10 mouse cellular contexts compared by ENCODE assay signal in genomic region chr2:44165789-44166188, GRCm38 (mm10).
DNase-seq lines count a peak whose midpoint lies in the region; ATAC-seq lines count a peak whose summit lies in the region.
"Had no signal": no experiment of that assay in that cellular context is flagged by ENCODE, and none has a peak within 500 bp of the region (broad histone marks: within the 10 kb centered on the region; RNA-seq: fewer than 3 reads in every experiment).

No protein-coding gene starts in this region.

- no peaks in the 10 kb centered on the region for H3K4me1 ChIP-seq in heart, embryonic 10.5 days
- no peaks in the 10 kb centered on the region for H3K4me1 ChIP-seq in liver, embryonic 11.5 days (replicated peaks; ENCODE audit: control insufficient read depth, insufficient read depth, low read length)

- H3K27me3 ChIP-seq in heart, embryonic 10.5 days (ENCODE audit: insufficient read depth, poor library complexity, severe bottlenecking): no peaks in the 10 kb centered on the region
- no peaks in the 10 kb centered on the region for H3K27me3 ChIP-seq in liver, embryonic 11.5 days (replicated peaks; ENCODE audit: control insufficient read depth, insufficient read depth, low read length)

- no peaks in the 10 kb centered on the region for H3K36me3 ChIP-seq in heart, embryonic 10.5 days
- no peaks in the 10 kb centered on the region for H3K36me3 ChIP-seq in liver, embryonic 11.5 days (ENCODE audit: control insufficient read depth, insufficient read depth, low read length)

- ATAC-seq in common myeloid progenitor, adult 5-6 weeks (replicated peaks; ENCODE audit: low read depth, poor library complexity, severe bottlenecking): 0 out of 2 replicates have a peak, but pooled peaks have one; percentile 42
- ATAC-seq in inflammation-experienced regulatory T-cells, adult 6 months: peak; percentile 25
- no peak for ATAC-seq in liver, embryonic 11.5 days (replicated peaks; ENCODE audit: low FRiP score)
- ATAC-seq: hindbrain, postnatal 0 days had no signal

- H3K9ac ChIP-seq in liver, embryonic 11.5 days (ENCODE audit: low read depth, low read length): no peak overlapping the region
- H3K9ac ChIP-seq: liver, embryonic 14.5 days had no signal

- no peaks in the 10 kb centered on the region for H3K9me3 ChIP-seq in heart, embryonic 10.5 days
- no peaks in the 10 kb centered on the region for H3K9me3 ChIP-seq in liver, embryonic 11.5 days (ENCODE audit: control insufficient read depth, low read length)

- no peak overlapping the region for H3K4me3 ChIP-seq in heart, embryonic 10.5 days
- no peak overlapping the region for H3K4me3 ChIP-seq in liver, embryonic 11.5 days (ENCODE audit: low read depth, low read length)

- no peak overlapping the region for H3K27ac ChIP-seq in heart, embryonic 10.5 days
- no peak overlapping the region for H3K27ac ChIP-seq in liver, embryonic 11.5 days (ENCODE audit: low read depth, low read length)
- H3K27ac ChIP-seq: hindbrain, postnatal 0 days; liver, embryonic 14.5 days had no signal

- DNase-seq in heart, adult 9 months (ENCODE audit: low spot score in 2 of 2): peak; percentile 22 to 32
- no peak for DNase-seq in heart, embryonic 10.5 days (ENCODE audit: low spot score)
- peak; percentile 75 for DNase-seq in adipocyte (ENCODE audit: low spot score)
- DNase-seq in liver, embryonic 11.5 days (ENCODE audit: low spot score): no peak
- DNase-seq in spleen, postnatal 14 days (ENCODE audit: low spot score in 2 of 2): no peak

- H3K4me2 ChIP-seq in liver, embryonic 11.5 days: no peak overlapping the region
- H3K4me2 ChIP-seq: midbrain, embryonic 11.5 days had no signal

- WGBS in heart, embryonic 10.5 days: 43% methylated on average over 3 of the region's 3 CpGs
- WGBS in liver, embryonic 11.5 days: 47% methylated on average over 3 of the region's 3 CpGs

Comparison
In these comparisons a context has a peak if more than half of its experiments do, and no peak if none do; other contexts are left out.
1. DNase-seq: peak in heart, adult 9 months (2 of 2) and adipocyte (single experiment); none in heart, embryonic 10.5 days (single experiment), liver, embryonic 11.5 days (single experiment) and spleen, postnatal 14 days (0 of 2).